Mouse (Mus musculus) cerebellum, adult 18-20 months (tissue): ENCODE results near the gene Klk1b26.
"Not testable (repeated sequence)": the region's sequence is repeated elsewhere in the genome, so short reads cannot be mapped to it uniquely, and the experiment has no call there.

Experiments used
- DNase-seq, 2 experiments: peaks; one replicate each; pipeline ENCODE4 v3.0.0; 2021

The Klk1b26 gene

GRCm38 (mm10) chr7:44011868-44012267, at the start of gene Klk1b26:
TSS of gene Klk1b26 (plus strand) at chr7:44012168.
- DNase-seq: not testable (repeated sequence)

- no peak for DNase-seq
Observed at GRCm38 (mm10) chr7:43966451-43966850, 45.5 kb upstream of the Klk1b26 start, which contains the start of gene Klk1b1. TSS of gene Klk1b1 (plus strand) at chr7:43966751.

GRCm38 (mm10) chr7:43967058-43967457, 44.9 kb upstream of the Klk1b26 start:
- no peak for DNase-seq

- DNase-seq: no peak
Observed at GRCm38 (mm10) chr7:43967612-43968011, 44.4 kb upstream of the Klk1b26 start.

- not testable (repeated sequence) for DNase-seq
Observed at GRCm38 (mm10) chr7:43975761-43976160, 36.2 kb upstream of the Klk1b26 start, which contains the start of gene Klk1b9. TSS of gene Klk1b9 (plus strand) at chr7:43976061.

- no peak for DNase-seq
Observed at GRCm38 (mm10) chr7:43985657-43986056, 26.3 kb upstream of the Klk1b26 start.

- not testable (repeated sequence) for DNase-seq
Observed at GRCm38 (mm10) chr7:43994821-43995220, 17.1 kb upstream of the Klk1b26 start.

- DNase-seq: not testable (repeated sequence)
Observed at GRCm38 (mm10) chr7:43995577-43995976, 16.4 kb upstream of the Klk1b26 start, which contains the start of gene Klk1b11. TSS of gene Klk1b11 (plus strand) at chr7:43995877.

GRCm38 (mm10) chr7:44004847-44005246, 7.1 kb upstream of the Klk1b26 start:
- DNase-seq: no peak

- DNase-seq: not testable (repeated sequence)
Observed at GRCm38 (mm10) chr7:44014666-44015065, 2.7 kb downstream of the Klk1b26 start.

GRCm38 (mm10) chr7:44015071-44015470, 3.1 kb downstream of the Klk1b26 start:
- no peak for DNase-seq

- not testable (repeated sequence) for DNase-seq
Observed at GRCm38 (mm10) chr7:44051990-44052389, 40.0 kb downstream of the Klk1b26 start, which contains the start of gene Klk1b27. TSS of gene Klk1b27 (plus strand) at chr7:44052290.
